Mouse (Mus musculus): ENCODE measurements at regions not wholly inside any gene's neighbourhood (a gene's known extent, or its start where the extent isn't known, plus 50 kb on each side); places are given as distances from the start of the nearest gene placed in this dataset.
"Not testable (repeated sequence)": the region's sequence is repeated elsewhere in the genome, so short reads cannot be mapped to it uniquely, and the experiment has no call there.

DNA sequence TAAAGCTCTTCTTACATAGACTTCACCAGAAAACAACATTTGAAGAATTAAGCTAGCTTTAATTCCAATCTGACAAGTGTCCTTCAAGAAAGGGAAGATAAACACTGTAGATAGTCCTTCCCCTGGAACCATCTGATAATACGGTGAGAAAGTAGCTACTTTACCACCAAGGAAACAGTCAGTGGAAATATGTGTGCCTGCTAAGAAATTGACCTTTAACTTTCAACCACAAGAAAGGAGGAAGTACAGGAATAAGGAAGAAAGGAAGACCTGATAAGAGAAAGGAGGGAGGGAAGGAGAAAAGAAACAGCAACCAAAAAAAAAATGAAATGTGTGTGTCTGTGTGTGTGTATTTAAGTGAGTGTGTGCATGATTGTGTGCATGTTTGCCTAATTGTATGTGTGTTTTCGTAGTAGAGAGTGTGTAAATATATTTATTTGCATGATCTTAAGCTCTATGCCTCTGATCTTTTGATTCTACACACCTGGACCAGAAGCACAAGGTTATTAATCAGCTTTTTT is 831.3 kb downstream of the Pla2g4a start:
- intact Hi-C loops (cut with DNase I): no loop called here
- DNase-seq (ENCODE audit: low spot score in 2 of 2): no peak

DNA sequence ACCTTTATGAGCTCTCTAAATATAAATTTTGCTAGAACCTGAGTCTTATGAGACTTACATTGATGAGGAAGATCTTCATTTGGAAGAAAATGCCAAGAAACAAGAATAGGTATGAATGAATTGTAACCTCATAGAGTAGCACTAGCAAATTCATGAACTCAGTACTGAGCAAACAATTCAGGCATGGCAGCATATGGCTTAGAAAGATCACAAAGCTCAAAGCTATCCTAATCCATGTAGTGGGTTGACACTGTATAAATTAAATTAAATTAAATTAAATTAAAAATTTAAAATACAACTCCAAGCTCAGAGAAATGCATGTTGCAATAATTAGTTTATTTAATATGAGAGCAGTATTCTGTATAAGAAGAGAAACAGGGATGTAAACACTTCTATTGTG is 832.0 kb downstream of the Pla2g4a start:
- no peak for DNase-seq (ENCODE audit: low spot score in 2 of 2)
- intact Hi-C loops (cut with DNase I): no loop called here

DNA sequence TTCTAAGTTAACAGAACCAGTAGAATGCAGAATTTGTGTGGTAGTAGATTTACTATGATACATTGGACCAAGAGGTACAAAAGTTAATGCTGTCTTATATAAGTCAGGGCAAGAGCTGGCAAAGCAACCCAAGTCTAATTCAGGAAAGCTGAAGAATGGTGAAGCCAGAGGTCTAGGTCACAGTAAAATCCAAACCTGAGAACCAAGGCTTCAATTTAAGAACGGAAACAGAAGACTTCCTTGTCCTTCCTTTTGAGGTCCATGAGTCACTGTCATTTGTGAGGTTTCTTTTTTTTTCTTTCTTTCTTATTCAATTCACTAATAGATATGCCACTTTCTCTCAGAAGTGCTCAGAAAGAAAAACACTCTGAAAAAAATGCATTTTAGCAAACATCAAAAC is 833.4 kb downstream of the Pla2g4a start:
- intact Hi-C loops (cut with DNase I): no loop called here
- DNase-seq (ENCODE audit: low spot score in 2 of 2): no peak

DNA sequence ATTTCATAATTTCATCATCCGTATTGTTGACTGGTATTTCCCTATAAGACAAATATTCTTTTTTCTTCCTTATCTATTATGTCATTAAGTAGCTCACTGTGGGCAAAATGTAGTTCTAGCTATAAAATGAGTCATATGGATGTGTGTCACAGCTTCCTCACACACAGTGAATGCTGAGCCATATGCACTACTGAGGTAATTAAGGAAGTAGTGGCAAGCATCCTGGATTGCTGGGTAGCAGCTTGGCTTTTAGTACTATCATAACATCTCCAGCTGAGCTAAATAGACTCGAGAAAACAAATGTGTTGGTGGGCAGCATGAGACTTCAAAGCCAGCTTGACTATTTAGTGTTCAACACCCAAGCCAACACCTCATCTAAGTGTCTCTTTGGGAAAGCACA is 857.7 kb downstream of the Pla2g4a start:
- intact Hi-C loops (cut with DNase I): no loop called here
- DNase-seq (ENCODE audit: low spot score in 2 of 2): peak in 1 of 2 experiments; percentile 1

DNA sequence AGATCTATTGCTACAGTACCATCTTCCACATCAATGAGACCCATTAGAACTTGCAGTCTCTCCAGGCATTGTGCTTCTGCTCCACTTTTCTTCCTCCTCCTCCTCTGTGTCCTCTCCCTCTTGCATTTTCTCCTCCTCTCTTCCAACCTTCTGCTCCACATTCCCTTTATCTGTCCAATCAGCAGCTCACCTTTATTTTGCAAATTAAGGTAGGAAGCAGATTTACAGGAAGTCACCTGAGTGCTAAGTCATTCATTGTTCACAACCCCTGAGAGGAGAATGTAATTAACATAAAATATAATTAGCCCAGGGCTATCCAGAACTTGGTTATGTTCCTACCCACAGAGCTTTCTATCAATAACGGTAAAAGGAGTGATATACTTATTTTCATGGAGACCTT is 863.7 kb downstream of the Pla2g4a start:
- intact Hi-C loops (cut with DNase I): no loop called here
- no peak for DNase-seq (ENCODE audit: low spot score in 2 of 2)

DNA sequence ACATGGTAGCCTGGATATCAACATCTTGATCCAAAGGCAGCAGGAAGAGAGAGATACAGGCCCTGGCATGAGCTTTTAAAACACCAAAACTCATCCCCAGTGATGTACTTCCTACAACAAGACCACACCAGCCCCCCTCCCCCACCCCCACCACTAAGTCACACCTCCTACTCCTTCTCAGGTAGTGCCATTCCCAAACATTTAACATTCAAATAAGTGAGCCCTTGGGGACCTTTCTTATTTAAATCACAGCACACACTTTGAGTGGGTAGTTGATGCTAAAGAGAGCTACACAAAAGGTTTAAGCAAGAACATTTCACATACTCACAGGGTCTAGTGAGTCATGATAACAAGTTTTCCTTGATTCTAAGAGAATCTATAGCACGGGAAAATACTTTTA is 886.4 kb downstream of the Pla2g4a start:
- DNase-seq (ENCODE audit: low spot score in 2 of 2): no peak
- intact Hi-C loops (cut with DNase I): no loop called here

DNA sequence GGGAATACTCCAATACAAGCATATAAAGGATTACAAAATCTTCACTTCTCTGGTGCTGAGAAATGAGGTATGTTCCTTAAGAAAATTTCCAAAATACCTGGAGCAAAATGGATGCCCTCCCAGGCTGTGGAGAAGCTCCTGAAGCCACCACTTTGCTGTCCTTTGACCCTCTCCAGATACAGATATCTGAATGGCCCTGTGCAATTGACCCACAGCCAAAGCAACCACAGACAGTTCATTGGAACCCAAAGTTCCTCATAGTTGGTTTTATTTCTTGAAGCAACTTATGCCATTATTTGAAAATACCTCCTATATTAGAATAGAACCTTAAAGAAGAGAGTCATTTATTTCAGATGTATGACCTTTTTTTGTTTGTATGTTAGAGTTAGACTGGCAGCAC is 891.5 kb downstream of the Pla2g4a start:
- DNase-seq (ENCODE audit: low spot score in 2 of 2): no peak
- intact Hi-C loops (cut with DNase I): no loop called here

DNA sequence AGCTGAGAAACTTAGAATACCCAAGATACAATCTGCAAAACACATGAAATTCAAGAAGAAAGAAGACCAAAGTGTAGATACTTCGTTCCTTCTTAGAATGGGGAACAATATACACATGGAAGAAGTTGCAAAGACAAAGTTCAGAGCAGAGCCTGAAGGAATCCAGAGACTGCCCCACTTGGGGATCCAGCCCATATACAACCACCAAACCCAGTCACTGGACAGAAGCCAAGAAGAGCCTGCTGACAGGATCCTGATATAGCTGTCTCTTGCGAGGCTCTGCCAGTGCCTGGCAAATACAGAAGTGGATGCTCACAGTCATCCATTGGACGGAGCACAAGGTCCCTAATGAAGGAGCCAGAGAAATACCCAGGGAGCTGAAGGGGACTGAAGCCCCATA is 898.1 kb downstream of the Pla2g4a start:
- intact Hi-C loops (cut with DNase I); DNase-seq (ENCODE audit: low spot score in 2 of 2): not testable (repeated sequence)

DNA sequence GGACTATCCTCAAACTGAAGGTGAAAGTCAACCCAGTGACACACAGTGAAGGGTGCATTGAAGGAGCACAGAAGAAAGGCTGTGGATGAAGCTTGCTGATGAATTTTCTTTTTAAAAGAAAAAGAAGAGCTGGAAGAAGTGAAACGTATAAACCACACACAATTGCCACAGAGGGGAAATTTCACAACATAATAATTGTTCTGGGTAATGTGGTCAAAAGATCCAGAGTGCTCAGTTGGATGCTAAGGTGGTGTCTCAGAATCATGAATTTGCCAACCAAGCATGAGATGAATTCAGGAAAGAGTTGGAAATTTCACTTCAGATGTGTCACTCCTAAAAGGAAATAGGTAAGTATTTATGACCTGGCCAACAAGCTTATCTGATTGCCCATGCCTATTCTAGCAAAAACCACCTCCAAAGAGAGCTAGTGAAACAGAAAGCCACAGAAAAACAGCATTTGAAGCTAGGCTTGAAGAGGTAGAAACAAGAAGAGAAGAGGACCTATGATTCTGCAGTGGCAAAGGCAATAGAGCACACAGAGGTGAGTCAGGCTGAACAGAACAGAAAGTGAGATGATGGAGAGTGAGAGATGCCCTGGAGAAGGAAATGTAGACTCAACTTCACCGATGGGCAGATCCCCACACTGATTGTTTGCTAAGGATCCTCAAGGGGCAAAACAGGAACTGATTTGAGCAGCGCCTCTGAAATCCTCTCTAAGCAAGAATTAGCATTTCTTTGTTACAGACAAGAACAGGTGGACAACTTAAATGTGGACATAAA is 922.7 kb downstream of the Pla2g4a start:
- no peak for DNase-seq (ENCODE audit: low spot score in 2 of 2)
- intact Hi-C loops (cut with DNase I): no loop called here

DNA sequence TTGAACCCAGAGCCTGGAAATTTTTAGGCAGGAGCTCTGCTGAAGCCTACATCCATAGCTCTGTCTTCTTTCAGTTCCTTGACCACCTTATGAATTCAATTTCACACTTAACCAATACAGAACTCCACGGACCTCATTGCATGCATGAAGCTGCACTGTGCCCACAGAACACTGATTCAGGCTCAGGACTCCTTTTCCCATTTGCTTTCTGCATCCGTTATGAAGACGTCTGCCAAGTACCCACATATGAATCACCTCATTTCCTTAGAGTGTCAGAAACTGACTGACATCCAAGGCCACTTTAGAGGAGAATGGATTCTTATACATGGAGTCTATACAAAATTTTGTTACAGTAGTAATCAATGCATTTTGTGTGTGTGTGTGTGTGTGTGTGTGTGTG is 932.8 kb downstream of the Pla2g4a start:
- DNase-seq (ENCODE audit: low spot score in 2 of 2): no peak
- intact Hi-C loops (cut with DNase I): no loop called here

DNA sequence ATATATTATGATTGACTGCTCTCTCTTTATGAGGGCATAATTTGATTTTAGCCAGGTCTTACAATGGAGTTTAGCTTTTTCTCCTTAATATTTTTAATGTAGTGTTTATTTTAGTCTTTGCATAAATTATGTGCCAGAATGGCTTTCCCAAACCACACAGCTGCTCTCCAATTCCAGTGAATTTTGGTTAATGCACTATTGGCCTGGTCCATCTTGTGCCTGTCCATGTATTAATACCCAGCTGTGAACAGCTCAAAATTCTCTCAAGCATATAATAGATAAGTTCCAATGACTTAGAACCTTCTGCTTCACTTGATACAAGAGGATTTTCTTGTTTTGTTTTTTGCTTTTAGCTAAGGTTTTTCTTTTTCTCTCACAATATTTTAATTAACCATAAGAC is 939.4 kb downstream of the Pla2g4a start:
- intact Hi-C loops (cut with DNase I): no loop called here
- no peak for DNase-seq (ENCODE audit: low spot score in 2 of 2)

DNA sequence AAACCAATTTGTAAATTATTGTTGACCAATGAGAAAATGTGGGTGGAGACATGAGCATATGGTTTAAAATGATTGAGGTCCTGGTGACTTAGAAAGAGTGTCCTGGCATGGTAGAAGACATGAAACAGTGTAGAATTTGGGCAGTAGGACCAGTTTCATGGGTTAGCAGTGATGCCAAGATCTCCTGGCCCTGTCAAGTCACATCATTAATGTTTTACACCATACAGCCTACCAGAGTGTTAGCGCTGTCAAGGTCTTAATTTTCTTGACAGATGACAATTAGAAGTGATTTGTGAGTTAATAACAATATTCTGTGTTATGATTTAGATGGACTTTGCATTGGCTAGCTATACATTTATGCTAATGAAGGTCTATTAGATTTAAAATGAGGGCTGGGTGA is 939.8 kb downstream of the Pla2g4a start:
- no peak for DNase-seq (ENCODE audit: low spot score in 2 of 2)
- intact Hi-C loops (cut with DNase I): no loop called here

DNA sequence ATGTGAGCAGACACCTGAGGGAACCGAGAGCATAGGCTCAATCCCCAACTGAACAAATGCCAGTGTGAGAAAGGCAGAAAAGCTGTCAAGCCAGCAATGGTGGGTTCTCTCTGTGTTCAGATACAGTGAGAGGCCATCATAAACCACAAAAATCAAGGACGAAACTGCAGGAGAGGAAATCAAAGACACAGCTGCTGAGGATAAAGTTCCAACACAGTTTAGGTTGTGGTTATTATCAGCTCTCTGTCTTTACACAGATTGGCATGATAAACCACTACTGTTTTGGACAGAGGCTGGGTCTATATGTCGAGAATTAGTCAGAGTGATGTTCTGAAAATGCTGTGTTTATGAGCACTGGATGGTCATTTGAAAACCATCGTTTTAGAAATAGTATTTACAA is 946.5 kb downstream of the Pla2g4a start:
- no peak for DNase-seq (ENCODE audit: low spot score in 2 of 2)
- intact Hi-C loops (cut with DNase I): no loop called here

DNA sequence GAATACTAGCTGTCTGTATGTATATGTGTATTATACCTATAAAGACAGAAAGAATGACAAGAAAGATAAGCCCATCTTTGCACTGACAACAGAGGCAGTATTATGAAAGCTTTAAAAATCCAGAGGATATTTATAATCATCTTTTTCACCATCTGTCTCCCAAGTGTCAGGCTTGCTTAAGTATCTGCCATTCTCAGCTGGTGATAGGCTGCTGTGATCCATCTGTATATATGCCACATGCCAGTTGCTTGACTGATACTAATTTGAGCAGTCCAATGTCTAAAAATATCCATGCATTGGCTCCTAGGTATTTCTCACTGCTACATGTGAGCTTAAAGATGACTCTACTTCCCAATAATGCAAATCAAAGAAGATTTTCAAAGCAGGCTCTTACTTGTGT is 950.3 kb downstream of the Pla2g4a start:
- peak in 1 of 2 experiments; percentile 8 for DNase-seq (ENCODE audit: low spot score in 2 of 2)
- intact Hi-C loops (cut with DNase I): no loop called here

DNA sequence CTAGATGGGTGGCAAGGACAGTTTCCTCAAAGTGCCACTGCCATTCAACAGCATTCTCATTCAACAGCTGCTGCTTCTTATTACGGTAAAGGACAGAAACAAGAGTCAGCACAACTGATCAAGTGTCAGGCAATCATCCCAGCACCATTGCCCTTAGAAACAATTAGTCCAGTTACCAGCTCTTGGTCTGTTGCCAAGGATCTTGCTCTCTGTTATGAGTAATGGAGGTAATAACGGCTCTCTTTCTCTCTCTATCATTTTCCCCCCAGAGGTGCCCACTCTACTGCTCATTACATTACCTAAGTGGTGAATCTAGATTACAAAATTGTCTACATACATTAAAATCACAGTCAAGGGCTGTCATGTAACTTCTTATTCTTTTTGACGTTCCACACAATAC is 961.0 kb downstream of the Pla2g4a start:
- no peak for DNase-seq (ENCODE audit: low spot score in 2 of 2)
- intact Hi-C loops (cut with DNase I): no loop called here

DNA sequence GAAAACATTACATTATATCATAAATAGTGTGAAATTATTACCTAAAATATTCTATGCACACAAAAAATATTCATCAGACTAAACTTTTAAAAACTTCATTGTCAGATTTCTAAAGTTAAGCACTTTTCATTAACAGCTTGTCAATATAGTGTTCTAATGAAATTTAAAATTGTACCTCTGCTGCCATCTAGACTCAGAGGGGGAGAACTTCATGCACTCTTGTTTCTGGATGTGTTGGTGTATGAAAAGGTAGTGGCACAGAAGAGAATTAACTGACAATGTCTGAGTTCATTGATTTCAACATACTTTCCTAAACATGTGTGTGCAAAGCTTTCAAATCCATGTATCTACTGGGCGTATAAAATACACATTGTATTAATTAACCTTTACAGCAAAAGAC is 967.5 kb downstream of the Pla2g4a start:
- DNase-seq (ENCODE audit: low spot score in 2 of 2): peak; percentile 29 to 30
- intact Hi-C loops (cut with DNase I): no loop called here

DNA sequence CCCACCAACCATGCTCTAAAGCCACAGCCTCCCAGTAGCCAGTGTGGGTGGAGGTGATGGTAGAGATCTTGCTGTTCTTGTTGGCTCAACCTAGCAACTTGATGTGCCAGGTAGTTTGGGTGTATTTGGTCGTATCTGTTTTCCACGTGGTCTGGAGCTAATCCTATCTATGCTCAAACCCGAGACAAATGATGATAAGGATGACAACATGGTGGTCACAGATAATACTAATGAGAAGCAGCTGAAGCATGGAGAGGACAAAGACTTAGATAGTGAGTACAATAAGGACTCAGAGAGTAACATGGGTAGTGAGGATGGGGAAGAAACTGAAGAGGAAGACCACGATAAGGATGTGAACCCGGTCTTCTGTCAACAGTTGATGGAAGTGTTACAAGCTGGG is 983.7 kb downstream of the Pla2g4a start:
- DNase-seq (ENCODE audit: low spot score in 2 of 2): no peak
- intact Hi-C loops (cut with DNase I): no loop called here

DNA sequence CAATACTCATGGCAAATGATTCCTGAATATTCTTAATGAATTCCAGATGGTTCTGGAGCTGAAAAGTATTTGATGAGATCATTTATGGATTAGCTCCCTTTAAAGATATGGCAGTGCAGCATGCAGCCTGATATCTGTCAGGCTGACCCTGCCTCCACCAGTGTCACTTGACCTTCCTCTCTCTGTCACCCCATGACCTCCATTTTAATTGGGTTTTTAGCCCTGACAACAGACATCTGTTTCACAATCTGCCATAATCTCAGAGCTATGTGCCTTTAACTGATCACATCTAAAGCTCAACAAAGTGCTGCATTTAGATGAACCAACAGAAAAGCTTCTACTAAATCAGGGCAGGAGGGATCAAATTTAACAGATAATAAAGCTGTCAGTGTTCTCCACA is 995.7 kb downstream of the Pla2g4a start:
- no peak for DNase-seq (ENCODE audit: low spot score in 2 of 2)
- intact Hi-C loops (cut with DNase I): no loop called here

DNA sequence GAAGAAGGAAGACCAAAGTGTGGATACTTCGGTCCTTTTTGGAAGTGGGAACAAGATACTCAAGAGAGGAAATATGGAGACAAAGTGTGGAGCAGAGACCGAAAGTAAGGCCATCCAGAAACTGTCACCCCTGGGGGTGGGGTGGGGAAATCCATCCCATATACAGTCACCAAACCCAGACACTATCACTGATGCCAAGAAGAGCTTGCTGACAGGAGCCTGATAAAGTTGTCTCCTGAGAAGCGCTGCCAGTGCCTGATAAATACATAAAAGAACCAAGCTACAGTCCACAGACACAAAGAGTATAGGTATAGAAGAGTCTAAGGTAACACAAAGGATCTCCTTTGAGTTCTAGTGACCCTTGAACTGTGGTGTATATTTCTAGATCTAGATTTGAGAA is 1026.7 kb downstream of the Pla2g4a start:
- no peak for DNase-seq (ENCODE audit: low spot score in 2 of 2)
- intact Hi-C loops (cut with DNase I): no loop called here

DNA sequence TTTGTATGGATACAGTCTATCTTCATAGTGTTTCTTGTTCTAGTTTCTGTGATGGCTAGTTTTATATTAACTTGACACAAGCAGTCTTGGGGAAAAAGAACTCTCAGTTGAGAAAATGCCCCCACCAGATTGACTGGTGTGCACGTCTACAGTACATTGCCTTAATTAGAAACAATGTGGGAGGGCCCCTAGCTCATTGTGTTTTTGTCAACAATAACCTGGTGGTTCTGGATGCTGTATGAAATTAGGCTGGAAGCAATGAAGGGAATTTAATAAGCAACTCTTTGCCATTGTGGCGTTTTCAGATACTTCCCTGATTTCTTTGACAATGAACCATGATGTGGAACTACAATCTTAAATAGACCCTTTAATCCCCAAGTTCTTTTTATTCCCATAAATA is 1036.6 kb downstream of the Pla2g4a start:
- intact Hi-C loops (cut with DNase I): no loop called here
- no peak for DNase-seq (ENCODE audit: low spot score in 2 of 2)

DNA sequence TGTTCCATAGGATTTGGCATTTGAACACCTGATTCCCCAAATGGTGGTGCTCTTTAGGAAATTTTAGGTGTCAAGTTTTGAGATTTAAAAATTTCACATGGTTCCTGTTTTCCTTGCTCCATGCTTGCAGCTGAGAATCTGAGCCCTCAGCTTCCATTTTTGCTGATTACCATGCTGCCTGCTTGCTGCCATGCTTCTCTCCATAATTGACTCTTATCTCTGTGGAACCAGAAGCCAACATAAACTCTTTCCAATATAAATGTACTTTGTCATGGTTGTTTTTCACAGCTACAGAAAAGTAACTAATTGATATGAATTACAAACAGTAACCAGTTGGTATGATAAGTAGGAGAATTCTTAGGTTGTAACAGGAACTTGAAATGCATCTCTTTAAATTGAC is 1044.0 kb downstream of the Pla2g4a start:
- DNase-seq (ENCODE audit: low spot score in 2 of 2): no peak
- intact Hi-C loops (cut with DNase I): no loop called here

DNA sequence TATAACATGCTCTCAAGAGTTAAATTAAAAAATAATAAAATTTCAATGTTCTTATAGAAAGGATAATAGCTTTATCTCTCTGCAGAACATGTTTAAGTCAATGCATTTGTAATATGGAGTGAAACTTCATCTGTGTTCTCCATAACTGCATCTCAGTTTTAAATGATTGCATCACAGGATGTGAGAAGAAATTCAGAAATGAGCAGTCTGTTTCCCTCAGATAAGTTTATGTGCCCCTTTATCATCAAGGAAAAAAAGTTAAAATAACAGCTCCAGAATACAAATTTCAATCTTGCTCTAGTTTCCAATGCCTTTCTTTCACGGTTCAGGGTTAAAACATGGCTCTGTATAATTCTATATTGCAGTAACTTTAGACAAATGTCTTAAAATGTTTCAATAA is 1048.3 kb downstream of the Pla2g4a start:
- intact Hi-C loops (cut with DNase I): no loop called here
- no peak for DNase-seq (ENCODE audit: low spot score in 2 of 2)
